Mouse (Mus musculus) T-helper 1 cell (primary cell): ENCODE results near the gene Sycp2.

Source experiments
- in situ Hi-C: fragments of 300-600 bp; cut with MboI, MseI; formaldehyde crosslinking; loops from one replicate; pipeline ENCODE4 v1.15.1; 2025; ENCODE audit warnings: high pct_unique_total_duplicates

The Sycp2 gene

GRCm38 (mm10) chr2:178407053-178407815, at the start of gene Sycp2:
TSS of gene Sycp2 (minus strand) at chr2:178407685.
- in situ Hi-C loops, result loop anchor here (25.0 kb wide), 1 partner anchor 1730 kb away; no protein-coding TSS in a partner anchor

GRCm38 (mm10) chr2:178454664-178455516, 47.4 kb upstream of the Sycp2 start:
- in situ Hi-C loops, result no loop called here

- in situ Hi-C loops, result no loop called here
Observed at GRCm38 (mm10) chr2:178450961-178451360, 43.5 kb upstream of the Sycp2 start.

GRCm38 (mm10) chr2:178450236-178450635, 42.8 kb upstream of the Sycp2 start:
- in situ Hi-C loops, result no loop called here

GRCm38 (mm10) chr2:178449386-178449785, 41.9 kb upstream of the Sycp2 start:
- in situ Hi-C loops, result no loop called here

GRCm38 (mm10) chr2:178437311-178437710, 29.8 kb upstream of the Sycp2 start:
- in situ Hi-C loops, result no loop called here

- in situ Hi-C loops, result no loop called here
Observed at GRCm38 (mm10) chr2:178433903-178434302, 26.4 kb upstream of the Sycp2 start.

GRCm38 (mm10) chr2:178433495-178433894, 26.0 kb upstream of the Sycp2 start:
- in situ Hi-C loops, result no loop called here

- in situ Hi-C loops, result no loop called here
Observed at GRCm38 (mm10) chr2:178430231-178430630, 22.7 kb upstream of the Sycp2 start, which contains the start of gene Cdh26. TSS of gene Cdh26 (plus strand) at chr2:178430531.

- in situ Hi-C loops, result no loop called here
Observed at GRCm38 (mm10) chr2:178429426-178429825, 21.9 kb upstream of the Sycp2 start.

- in situ Hi-C loops, result no loop called here
Observed at GRCm38 (mm10) chr2:178428676-178429075, 21.2 kb upstream of the Sycp2 start.

- in situ Hi-C loops, result no loop called here
Observed at GRCm38 (mm10) chr2:178428183-178428582, 20.7 kb upstream of the Sycp2 start.

- in situ Hi-C loops, result no loop called here
Observed at GRCm38 (mm10) chr2:178427181-178427580, 19.7 kb upstream of the Sycp2 start.

- in situ Hi-C loops, result no loop called here
Observed at GRCm38 (mm10) chr2:178426229-178426628, 18.7 kb upstream of the Sycp2 start.

GRCm38 (mm10) chr2:178423223-178423622, 15.7 kb upstream of the Sycp2 start:
- in situ Hi-C loops, result loop anchor here (25.0 kb wide), 1 partner anchor 1714 kb away; no protein-coding TSS in a partner anchor

- in situ Hi-C loops, result loop anchor here (25.0 kb wide), 1 partner anchor 1715 kb away; no protein-coding TSS in a partner anchor
Observed at GRCm38 (mm10) chr2:178422186-178422585, 14.7 kb upstream of the Sycp2 start.

- in situ Hi-C loops, result loop anchor here (25.0 kb wide), 1 partner anchor 1716 kb away; no protein-coding TSS in a partner anchor
Observed at GRCm38 (mm10) chr2:178421603-178422002, 14.1 kb upstream of the Sycp2 start.

- in situ Hi-C loops, result loop anchor here (25.0 kb wide), 1 partner anchor 1717 kb away; no protein-coding TSS in a partner anchor
Observed at GRCm38 (mm10) chr2:178420576-178420975, 13.1 kb upstream of the Sycp2 start.

- in situ Hi-C loops, result loop anchor here (25.0 kb wide), 1 partner anchor 1720 kb away; no protein-coding TSS in a partner anchor
Observed at GRCm38 (mm10) chr2:178416970-178417369, 9.5 kb upstream of the Sycp2 start.

- in situ Hi-C loops, result loop anchor here (25.0 kb wide), 1 partner anchor 1721 kb away; no protein-coding TSS in a partner anchor
Observed at GRCm38 (mm10) chr2:178416427-178416826, 8.9 kb upstream of the Sycp2 start.

- in situ Hi-C loops, result loop anchor here (25.0 kb wide), 1 partner anchor 1722 kb away; no protein-coding TSS in a partner anchor
Observed at GRCm38 (mm10) chr2:178415150-178415448, 7.6 kb upstream of the Sycp2 start.
